22 mouse cellular contexts compared by ENCODE assay signal in genomic region chr4:55253769-55254168, GRCm38 (mm10).
DNase-seq lines count a peak whose midpoint lies in the region; ATAC-seq and TF ChIP-seq lines count a peak whose summit lies in the region.
"Had no signal": no experiment of that assay in that cellular context is flagged by ENCODE, and none has a peak within 500 bp of the region (broad histone marks: within the 10 kb centered on the region; RNA-seq: fewer than 3 reads in every experiment).

No protein-coding gene starts in this region.

- H3K27ac ChIP-seq in hindbrain, embryonic 13.5 days = peak overlapping the region; percentile 48
- H3K27ac ChIP-seq in hindbrain, embryonic 12.5 days = no peak overlapping the region
- H3K27ac ChIP-seq: layer of hippocampus, adult 2 months; limb, embryonic 15.5 days; liver, embryonic 15.5 days; macrophage; midbrain, embryonic 10.5 days had no signal

- H3K4me1 ChIP-seq in hindbrain, embryonic 13.5 days (replicated peaks) = 0 out of 2 replicates have a peak, but pooled peaks cover 7% of the 10 kb centered on the region
- no peaks in the 10 kb centered on the region for H3K4me1 ChIP-seq in hindbrain, embryonic 12.5 days
- H3K4me1 ChIP-seq: limb, embryonic 15.5 days; liver, embryonic 15.5 days had no signal

- no peaks in the 10 kb centered on the region for H3K79me2 ChIP-seq in C2C12 (ENCODE audit: control insufficient read depth, insufficient read depth)
- H3K79me2 ChIP-seq in myocyte (ENCODE audit: control insufficient read depth, insufficient read depth) = no peaks in the 10 kb centered on the region

- no peak overlapping the region for H3K4me3 ChIP-seq in hindbrain, embryonic 13.5 days
- no peak overlapping the region for H3K4me3 ChIP-seq in hindbrain, embryonic 12.5 days
- H3K4me3 ChIP-seq in C2C12 (ENCODE audit: insufficient read depth, poor library complexity, severe bottlenecking) (no peak overlapping the region), myocyte (no peak overlapping the region)
- H3K4me3 ChIP-seq: layer of hippocampus, adult 2 months; limb, embryonic 15.5 days; liver, embryonic 15.5 days; midbrain, embryonic 10.5 days had no signal

- H3K36me3 ChIP-seq in hindbrain, embryonic 13.5 days = no peaks in the 10 kb centered on the region
- no peaks in the 10 kb centered on the region for H3K36me3 ChIP-seq in hindbrain, embryonic 12.5 days
- no peaks in the 10 kb centered on the region for H3K36me3 ChIP-seq in C2C12 (ENCODE audit: control insufficient read depth, insufficient read depth)
- no peaks in the 10 kb centered on the region for H3K36me3 ChIP-seq in myocyte (ENCODE audit: control insufficient read depth, insufficient read depth)
- H3K36me3 ChIP-seq: limb, embryonic 15.5 days; liver, embryonic 15.5 days; midbrain, embryonic 10.5 days had no signal

- no peak overlapping the region for H3K9ac ChIP-seq in hindbrain, embryonic 13.5 days
- H3K9ac ChIP-seq in hindbrain, embryonic 12.5 days = no peak overlapping the region
- H3K9ac ChIP-seq: limb, embryonic 15.5 days; liver, embryonic 15.5 days had no signal

- ATAC-seq in hindbrain, embryonic 13.5 days (ENCODE audit: low FRiP score) = peak; percentile 39; the same call in 1 of the 2 replicates
- no peak for ATAC-seq in hindbrain, embryonic 12.5 days (ENCODE audit: low FRiP score)
- ATAC-seq: activated CD4-positive, CD25-positive, alpha-beta regulatory T cell, adult 4 months had no signal

- no peaks in the 10 kb centered on the region for H3K79me3 ChIP-seq in C2C12 (ENCODE audit: low read depth)

- H3K4me2 ChIP-seq in hindbrain, embryonic 13.5 days = no peak overlapping the region
- no peak overlapping the region for H3K4me2 ChIP-seq in hindbrain, embryonic 12.5 days (replicated peaks)
- H3K4me2 ChIP-seq in myocyte (ENCODE audit: low read depth) = peak overlapping the region; percentile 78
- H3K4me2 ChIP-seq: limb, embryonic 15.5 days; liver, embryonic 15.5 days had no signal

- no peaks in the 10 kb centered on the region for H3K27me3 ChIP-seq in hindbrain, embryonic 13.5 days
- no peaks in the 10 kb centered on the region for H3K27me3 ChIP-seq in hindbrain, embryonic 12.5 days
- H3K27me3 ChIP-seq in C2C12 (ENCODE audit: control insufficient read depth, insufficient read depth, insufficient read length) = no peaks in the 10 kb centered on the region
- H3K27me3 ChIP-seq in myocyte (ENCODE audit: control insufficient read depth, insufficient read depth, insufficient read length) = no peaks in the 10 kb centered on the region
- H3K27me3 ChIP-seq: limb, embryonic 15.5 days; liver, embryonic 15.5 days had no signal

- intact Hi-C loops in gastrocnemius, postnatal 36 days (cut with DNase I) = no loop called here

- H3K9me3 ChIP-seq in hindbrain, embryonic 13.5 days = no peaks in the 10 kb centered on the region
- no peaks in the 10 kb centered on the region for H3K9me3 ChIP-seq in hindbrain, embryonic 12.5 days (replicated peaks)
- H3K9me3 ChIP-seq: limb, embryonic 15.5 days; liver, embryonic 15.5 days had no signal

- TF ChIP-seq CTCF in C2C12 (IDR thresholded peaks at IDR 0.05; ENCODE audit: control insufficient read depth, insufficient read depth, insufficient read length) = no peak
- no peak for TF ChIP-seq CTCF in brain, embryonic 14.5 days (IDR thresholded peaks at IDR 0.05; ENCODE audit: borderline replicate concordance, extremely low read depth, insufficient read depth, insufficient read length)

- WGBS in hindbrain, embryonic 13.5 days = 72% methylated on average over 8 of the region's 8 CpGs
- WGBS in hindbrain, embryonic 12.5 days = 82% methylated on average over 8 of the region's 8 CpGs

- H3ac ChIP-seq in C2C12 (ENCODE audit: control insufficient read depth, insufficient read length, low read depth) = no peak overlapping the region
- no peak overlapping the region for H3ac ChIP-seq in myocyte (ENCODE audit: control insufficient read depth, insufficient read length)

- DNase-seq in brain, embryonic 14.5 days (ENCODE audit: low read depth) = peak; percentile 82
- DNase-seq in gastrocnemius, postnatal 36 days = no peak
- no peak for DNase-seq in testis, postnatal 10 days (ENCODE audit: low spot score)
- no peak for DNase-seq in kidney, adult 11 months
- DNase-seq: adrenal gland, postnatal 14 days; cerebellum, adult 18-20 months; gastrocnemius, postnatal 10 days; heart, adult 18-20 months; heart, postnatal 4 days; kidney, adult 8-10 months; kidney, postnatal 14 days; right cerebral cortex, postnatal 14 days had no signal

- no peak for TF ChIP-seq POLR2A in brain, embryonic 14.5 days (IDR thresholded peaks at IDR 0.05; ENCODE audit: borderline replicate concordance, extremely low read depth, insufficient read depth, insufficient read length, poor library complexity, severe bottlenecking)
- no peak for TF ChIP-seq POLR2A in myocyte (IDR thresholded peaks at IDR 0.05; ENCODE audit: insufficient read length, low read depth)

TF ChIP-seq in C2C12, 6 proteins besides CTCF, POLR2A, EP300 and RAD21:
- TF ChIP-seq MAX (IDR thresholded peaks at IDR 0.05) = no peak
- no peak for TF ChIP-seq CEBPB (IDR thresholded peaks at IDR 0.05; ENCODE audit: low read depth)
- no peak for TF ChIP-seq USF1 (IDR thresholded peaks at IDR 0.05; ENCODE audit: low read depth)
- peak; percentile 74 for TF ChIP-seq FOSL1 (IDR thresholded peaks at IDR 0.05; ENCODE audit: insufficient read depth, low read length, poor library complexity, severe bottlenecking)

TF ChIP-seq in myocyte, 11 proteins besides CTCF, POLR2A, EP300 and RAD21:
- no peak for TF ChIP-seq SRF (IDR thresholded peaks at IDR 0.05; ENCODE audit: control insufficient read depth, insufficient read length, low read depth)
- TF ChIP-seq USF1 (IDR thresholded peaks at IDR 0.05; ENCODE audit: low read depth) = no peak
- no peak for TF ChIP-seq REST (IDR thresholded peaks at IDR 0.05; ENCODE audit: insufficient read depth, insufficient read length)
- no peak for TF ChIP-seq E2F4 (IDR thresholded peaks at IDR 0.05; ENCODE audit: insufficient read depth)
- no peak for TF ChIP-seq POLR2AphosphoS2 (IDR thresholded peaks at IDR 0.05; ENCODE audit: insufficient read length, low read depth)
- no peak for TF ChIP-seq TCF12 (IDR thresholded peaks at IDR 0.05; ENCODE audit: insufficient read depth, poor library complexity, severe bottlenecking)
- TF ChIP-seq CEBPB (IDR thresholded peaks at IDR 0.05; ENCODE audit: insufficient read depth, poor library complexity, severe bottlenecking) = no peak
- TF ChIP-seq TCF3 (IDR thresholded peaks at IDR 0.05; ENCODE audit: insufficient read length, low read depth) = no peak
- TF ChIP-seq MAX (IDR thresholded peaks at IDR 0.05; ENCODE audit: low read depth) = no peak
- TF ChIP-seq MYOD1 (IDR thresholded peaks at IDR 0.05; ENCODE audit: control insufficient read depth in 1 of 3, insufficient read length in 2 of 3, low read depth in 2 of 3) = no peak
- no peak for TF ChIP-seq MYOG (IDR thresholded peaks at IDR 0.05; ENCODE audit: control insufficient read depth in 1 of 3, insufficient read depth in 1 of 3, insufficient read length in 2 of 3, low read depth in 2 of 3)
TF ChIP-seq in myocyte: peak in this region for 0.
